Mouse (Mus musculus) heart, postnatal 0 days (tissue): Measurements from ENCODE around the gene Stkld1. TPM values are rescaled to one million over a fixed set of nuclear protein-coding genes. Genes with fewer than 3 reads are reported as not detected.

Source experiments
- ATAC-seq: fragments of 200-750 bp; cut with Nextera tagmentation; 2 replicates; pipeline ENCODE4 v1.8.0; 2017; ENCODE audit warnings: low read depth, moderate number of reproducible peaks, moderate library complexity; ENCODE audit not compliant: insufficient read depth
- DNase-seq: peaks from one replicate; pipeline ENCODE4 v3.0.0-alpha.2; 2016; ENCODE audit warnings: low spot score
- H3K27ac ChIP-seq: fragments of 300-500 bp; sonication (generic); 2 replicates; pipeline ENCODE4 v1.5.1; 2014; ENCODE audit warnings: low read depth, mild to moderate bottlenecking
- H3K27me3 ChIP-seq: fragments of 300-500 bp; sonication (generic); 2 replicates; pipeline ENCODE4 v1.6.1; 2014; ENCODE audit warnings: low read length, mixed read lengths; ENCODE audit not compliant: control insufficient read depth, insufficient read depth
- H3K36me3 ChIP-seq: fragments of 300-500 bp; sonication (generic); replicated peaks from 2 replicates; pipeline ENCODE4 v1.6.1; 2014; ENCODE audit warnings: low read length, mixed read lengths; ENCODE audit not compliant: control insufficient read depth, insufficient read depth
- H3K4me1 ChIP-seq: fragments of 300-500 bp; sonication (generic); 2 replicates; pipeline ENCODE4 v1.6.1; 2014; ENCODE audit warnings: antibody characterized with exemption; ENCODE audit not compliant: control insufficient read depth, insufficient read depth
- H3K4me2 ChIP-seq: fragments of 300-500 bp; sonication (generic); 2 replicates; pipeline ENCODE4 v1.6.1; 2014; ENCODE audit warnings: low read depth, mild to moderate bottlenecking, low read length, moderate library complexity
- H3K4me3 ChIP-seq: fragments of 300-500 bp; sonication (generic); 2 replicates; pipeline ENCODE4 v1.5.1; 2014; ENCODE audit warnings: low read depth, low read length
- H3K9ac ChIP-seq: fragments of 300-500 bp; sonication (generic); replicated peaks from 2 replicates; pipeline ENCODE4 v1.6.1; 2014; ENCODE audit warnings: low read depth, low read length, mixed read lengths
- H3K9me3 ChIP-seq: fragments of 300-500 bp; sonication (generic); replicated peaks from 2 replicates; pipeline ENCODE4 v1.6.1; 2016; ENCODE audit warnings: low read length; ENCODE audit not compliant: control insufficient read depth
- CTCF ChIP-seq: IDR thresholded peaks from 2 replicates; pipeline ENCODE4 v1.5.1; 2016; ENCODE audit warnings: antibody characterized with exemption, control low read depth, low read depth
- EP300 ChIP-seq: IDR thresholded peaks from 2 replicates; pipeline ENCODE4 v1.6.1; 2016; ENCODE audit warnings: antibody characterized with exemption, low read depth
- WGBS: fragments of 180-500 bp; shearing (Covaris S2); extraction: QIAGEN DNeasy Blood & Tissue Kit; methylation state at CpG from one replicate; pipeline ENCODE4 v1.1.7; 2014; 5-methylcytosine and 5-hydroxymethylcytosine counted together
- polyA plus RNA-seq: library from polyadenylated mRNA; unstranded; fragments of >200 nt; fragmentation: Nextera tagmentation; extraction: Ambion mirVana; gene quantifications from 2 replicates; pipeline ENCODE4 v1.2.1, GENCODE M21; 2015
- total RNA-seq: library from RNA; depleted of rRNA; stranded (reverse); fragments of >200 nt; gene quantifications from 2 replicates; pipeline ENCODE4 v1.2.3, GENCODE M21; 2014; ENCODE audit warnings: low replicate concordance; rRNA removed

Gene Stkld1
- total and polyA plus RNA-seq, 2 experiments from 2014 or later: 0.25 TPM; not detected in 1

DNA sequence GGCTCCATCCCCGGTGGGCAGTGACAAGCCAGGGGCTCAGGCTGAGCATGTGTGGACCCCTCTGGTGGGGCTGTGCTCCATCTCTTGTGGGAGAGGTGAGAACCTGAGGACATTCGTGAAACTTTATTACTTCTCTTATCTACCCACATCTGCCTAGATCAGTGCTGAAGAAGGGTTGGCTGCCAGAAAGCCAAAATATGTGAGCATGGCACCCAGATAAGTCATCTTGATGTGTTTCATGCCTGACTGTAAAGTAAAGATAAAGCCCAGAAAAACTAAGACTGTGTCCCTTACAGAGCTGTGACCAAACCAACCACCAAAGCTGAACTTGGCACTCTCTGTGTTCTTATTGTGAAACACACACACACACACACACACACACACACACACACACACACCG lies 60.1 kb downstream of the Stkld1 start:
- no peak for DNase-seq
- no peak overlapping the region for H3K27ac ChIP-seq
- H3K27me3 ChIP-seq: no peaks in the 10 kb centered on the region
- WGBS: 60% methylated on average over 3 of the region's 3 CpGs
- H3K9me3 ChIP-seq: no peaks in the 10 kb centered on the region
- H3K4me3 ChIP-seq: no peak overlapping the region
- no peak overlapping the region for H3K9ac ChIP-seq
- ATAC-seq: no peak
- no peaks in the 10 kb centered on the region for H3K4me1 ChIP-seq
- H3K4me2 ChIP-seq: no peak overlapping the region
- no peaks in the 10 kb centered on the region for H3K36me3 ChIP-seq
- TF ChIP-seq CTCF (no peak), EP300 (no peak)

DNA sequence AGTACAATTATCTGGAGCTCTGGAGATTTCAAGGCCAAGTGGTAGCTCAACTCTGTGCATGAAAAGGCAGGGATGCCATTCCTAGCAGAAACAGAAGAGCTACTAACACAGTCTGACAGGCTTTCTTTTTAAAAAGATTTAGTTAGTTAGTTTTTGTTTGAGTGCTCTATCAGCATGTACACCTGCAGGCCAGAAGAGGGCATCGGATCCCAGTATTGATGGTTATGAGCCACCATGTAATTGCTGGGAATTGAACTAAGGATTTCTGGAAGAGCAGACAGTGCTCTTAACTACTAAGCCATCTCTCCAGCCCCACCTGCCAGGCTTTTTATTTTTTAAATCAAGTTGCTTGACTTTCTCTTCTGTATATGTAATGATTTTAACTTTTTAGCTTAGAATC lies 63.7 kb downstream of the Stkld1 start:
- no peaks in the 10 kb centered on the region for H3K9me3 ChIP-seq
- WGBS: 82% methylated on average over 1 of the region's 1 CpGs
- ATAC-seq: no peak
- TF ChIP-seq CTCF (no peak), EP300 (no peak)
- no peak overlapping the region for H3K4me2 ChIP-seq
- no peaks in the 10 kb centered on the region for H3K36me3 ChIP-seq
- no peaks in the 10 kb centered on the region for H3K4me1 ChIP-seq
- H3K27ac ChIP-seq: no peak overlapping the region
- no peaks in the 10 kb centered on the region for H3K27me3 ChIP-seq
- no peak overlapping the region for H3K9ac ChIP-seq
- DNase-seq: no peak
- H3K4me3 ChIP-seq: no peak overlapping the region

- H3K4me3 ChIP-seq: no peak overlapping the region
- 85% methylated on average over 6 of the region's 7 CpGs for WGBS
- no peaks in the 10 kb centered on the region for H3K36me3 ChIP-seq
- H3K27me3 ChIP-seq: no peaks in the 10 kb centered on the region
- H3K4me1 ChIP-seq: no peaks in the 10 kb centered on the region
- H3K9me3 ChIP-seq: no peaks in the 10 kb centered on the region
- DNase-seq (no peak), ATAC-seq (no peak)
- H3K27ac ChIP-seq: no peak overlapping the region
- TF ChIP-seq EP300 (no peak), CTCF (no peak)
- H3K4me2 ChIP-seq: no peak overlapping the region
- H3K9ac ChIP-seq: no peak overlapping the region
These were observed 64.1 kb downstream of the Stkld1 start for GRCm38 (mm10) chr2:26997993-26998392.

Other genes starting within 250 kb of the Stkld1 start
- not detected in 2 replicates for gene Abo, start 69.1 kb upstream of the Stkld1 start, total RNA-seq
- gene Abo, start 69.1 kb upstream of the Stkld1 start, polyA plus RNA-seq: not detected in 2 replicates
- gene Surf6, start 31.2 kb upstream of the Stkld1 start, total RNA-seq: 6.0 and 7.3 TPM in 2 replicates
- 9.8 and 10.5 TPM in 2 replicates for gene Surf6, start 31.2 kb upstream of the Stkld1 start, polyA plus RNA-seq
- 35.2 and 55.0 TPM in 2 replicates for gene Med22, start 23.4 kb upstream of the Stkld1 start, total RNA-seq
- 38.0 and 38.4 TPM in 2 replicates for gene Med22, start 23.4 kb upstream of the Stkld1 start, polyA plus RNA-seq
- 1,073 and 1,113 TPM in 2 replicates for gene Rpl7a, start 23.3 kb upstream of the Stkld1 start, total RNA-seq
- gene Rpl7a, start 23.3 kb upstream of the Stkld1 start, polyA plus RNA-seq: 340 and 347 TPM in 2 replicates
- 5.4 and 9.7 TPM in 2 replicates for gene Surf2, start 17.7 kb upstream of the Stkld1 start, total RNA-seq
- 26.8 and 29.0 TPM in 2 replicates for gene Surf2, start 17.7 kb upstream of the Stkld1 start, polyA plus RNA-seq
- gene Surf1, start 17.5 kb upstream of the Stkld1 start, total RNA-seq: 32.9 and 42.7 TPM in 2 replicates
- gene Surf1, start 17.5 kb upstream of the Stkld1 start, polyA plus RNA-seq: 41.4 and 44.3 TPM in 2 replicates
- gene Surf4, start 119 bp upstream of the Stkld1 start, total RNA-seq: 186 and 189 TPM in 2 replicates
- gene Surf4, start 119 bp upstream of the Stkld1 start, polyA plus RNA-seq: 131 and 132 TPM in 2 replicates
- gene Rexo4, start 30.3 kb downstream of the Stkld1 start, total RNA-seq: 9.7 and 22.9 TPM in 2 replicates
- gene Rexo4, start 30.3 kb downstream of the Stkld1 start, polyA plus RNA-seq: 13.3 and 16.2 TPM in 2 replicates
- not detected in 2 replicates for gene Adamts13, start 39.4 kb downstream of the Stkld1 start, total RNA-seq
- gene Adamts13, start 39.4 kb downstream of the Stkld1 start, polyA plus RNA-seq: not detected in 2 replicates
- 11.9 and 26.6 TPM in 2 replicates for gene Cacfd1, start 75.9 kb downstream of the Stkld1 start, total RNA-seq
- 34.6 and 37.3 TPM in 2 replicates for gene Cacfd1, start 75.9 kb downstream of the Stkld1 start, polyA plus RNA-seq
- 0.66 and 0.80 TPM in 2 replicates for gene Slc2a6, start 94.0 kb downstream of the Stkld1 start, total RNA-seq
- 0.10 and 0.14 TPM in 2 replicates for gene Slc2a6, start 94.0 kb downstream of the Stkld1 start, polyA plus RNA-seq
- gene Mymk, start 138.1 kb downstream of the Stkld1 start, total RNA-seq: not detected in 2 replicates
- 0.08 and 0.10 TPM in 2 replicates for gene Mymk, start 138.1 kb downstream of the Stkld1 start, polyA plus RNA-seq
- 17.7 and 21.9 TPM in 2 replicates for gene Adamtsl2, start 145.3 kb downstream of the Stkld1 start, total RNA-seq
- 7.2 and 7.7 TPM in 2 replicates for gene Adamtsl2, start 145.3 kb downstream of the Stkld1 start, polyA plus RNA-seq
- gene Fam163b, start 208.4 kb downstream of the Stkld1 start, total RNA-seq: 0.23 and 0.93 TPM in 2 replicates
- 0.36 and 0.40 TPM in 2 replicates for gene Fam163b, start 208.4 kb downstream of the Stkld1 start, polyA plus RNA-seq
- gene Dbh, start 231.2 kb downstream of the Stkld1 start, total RNA-seq: not detected in 2 replicates
- gene Dbh, start 231.2 kb downstream of the Stkld1 start, polyA plus RNA-seq: 1.7 TPM in 2 replicates